Mouse (Mus musculus) stomach, embryonic 15.5 days (tissue): ENCODE results near the gene Plxdc1. TPM values are rescaled to one million over a fixed set of nuclear protein-coding genes. Genes with fewer than 3 reads are reported as not detected.

ENCODE experiments used
- ATAC-seq: fragments of 200-750 bp; cut with Nextera tagmentation; 2 replicates; pipeline ENCODE4 v1.8.0; 2017; ENCODE audit warnings: low read depth, moderate number of reproducible peaks, moderate TSS enrichment; ENCODE audit not compliant: insufficient read depth, low FRiP score
- H3K27ac ChIP-seq: fragments of 300-500 bp; sonication (generic); 2 replicates; pipeline ENCODE4 v1.5.1; 2015; ENCODE audit warnings: mild to moderate bottlenecking, inconsistent platforms
- H3K27me3 ChIP-seq: fragments of 300-500 bp; sonication (generic); replicated peaks from 2 replicates; pipeline ENCODE4 v1.6.1; 2015; ENCODE audit warnings: inconsistent platforms
- H3K36me3 ChIP-seq: fragments of 300-500 bp; sonication (generic); 2 replicates; pipeline ENCODE4 v1.6.1; 2015; ENCODE audit warnings: inconsistent platforms
- H3K4me1 ChIP-seq: fragments of 300-500 bp; sonication (generic); 2 replicates; pipeline ENCODE4 v1.6.1; 2015; ENCODE audit warnings: inconsistent platforms
- H3K4me2 ChIP-seq: fragments of 300-500 bp; sonication (generic); 2 replicates; pipeline ENCODE4 v1.6.1; 2015; ENCODE audit warnings: mild to moderate bottlenecking, inconsistent platforms
- H3K4me3 ChIP-seq: fragments of 300-500 bp; sonication (generic); replicated peaks from 2 replicates; pipeline ENCODE4 v1.5.1; 2015; ENCODE audit warnings: inconsistent platforms
- H3K9ac ChIP-seq: fragments of 300-500 bp; sonication (generic); 2 replicates; pipeline ENCODE4 v1.6.1; 2015; ENCODE audit warnings: inconsistent platforms
- H3K9me3 ChIP-seq: fragments of 300-500 bp; sonication (generic); 2 replicates; pipeline ENCODE4 v1.6.1; 2016; ENCODE audit warnings: inconsistent platforms
- WGBS: fragments of 180-500 bp; shearing (Covaris S2); methylation state at CpG from one replicate; pipeline ENCODE4 v1.1.7; 2015; 5-methylcytosine and 5-hydroxymethylcytosine counted together
- polyA plus RNA-seq: library from polyadenylated mRNA; unstranded; fragments of >200 nt; fragmentation: Nextera tagmentation; extraction: Ambion mirVana; gene quantifications from 2 replicates; pipeline ENCODE4 v1.2.1, GENCODE M21; 2015

Gene Plxdc1
- polyA plus RNA-seq, 1 experiment from 2014 or later, result 1.0 TPM

DNA sequence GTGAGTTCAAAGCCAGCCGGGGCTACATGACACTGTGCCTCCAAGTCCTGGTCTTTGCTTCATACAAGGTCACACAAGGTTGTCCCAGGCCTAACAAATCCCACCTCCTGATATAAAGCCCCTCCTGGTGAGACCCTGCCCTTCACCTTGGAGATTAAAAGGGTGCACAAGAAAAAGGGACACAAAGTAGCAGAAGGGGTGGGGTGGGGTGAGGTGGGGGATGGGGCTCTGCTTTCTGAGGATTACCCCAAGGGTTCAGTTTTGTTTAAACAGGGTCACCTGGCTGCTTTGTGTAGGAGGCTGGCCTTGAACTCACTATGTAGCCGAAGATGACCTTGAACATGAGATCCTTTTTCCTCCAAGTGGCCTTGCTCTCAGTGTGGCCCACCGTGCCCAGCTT lies 2.7 kb downstream of the Plxdc1 start:
- no peak overlapping the region for H3K9ac ChIP-seq
- no peak overlapping the region for H3K4me3 ChIP-seq
- H3K36me3 ChIP-seq, result no peaks in the 10 kb centered on the region
- peaks cover 11% of the 10 kb centered on the region; the same call in 1 of the 2 replicates for H3K4me1 ChIP-seq
- no peak overlapping the region for H3K4me2 ChIP-seq
- 85% methylated on average over 3 of the region's 3 CpGs for WGBS
- ATAC-seq, result no peak
- no peak overlapping the region for H3K27ac ChIP-seq
- H3K27me3 ChIP-seq, result peaks cover 17% of the 10 kb centered on the region
- no peaks in the 10 kb centered on the region for H3K9me3 ChIP-seq

DNA sequence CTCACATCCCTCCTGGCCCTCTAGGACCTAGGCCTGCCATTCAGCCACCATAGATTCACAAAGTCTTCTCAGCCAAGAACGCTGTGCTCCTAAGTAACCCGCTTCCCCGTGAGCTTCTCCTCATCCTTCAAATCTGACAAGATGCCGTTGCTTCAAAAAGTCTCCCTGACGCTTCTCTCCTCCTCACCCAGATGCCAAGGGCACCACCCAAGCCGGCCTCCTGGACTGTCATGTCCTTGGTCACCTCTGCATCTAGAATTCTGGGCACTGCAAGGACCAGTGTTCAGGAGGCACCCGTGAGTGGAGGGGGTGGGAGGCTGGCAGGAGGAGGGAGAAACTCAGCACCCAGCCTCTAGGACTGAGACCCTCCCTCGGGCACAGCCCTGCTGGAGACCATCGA lies 3.5 kb downstream of the Plxdc1 start:
- WGBS, result 77% methylated on average over 9 of the region's 9 CpGs

GRCm38 (mm10) chr11:97980531-97980966 lies 5.7 kb downstream of the Plxdc1 start:
- Histone ChIP-seq H3K27me3 (peaks cover 8% of the 10 kb centered on the region), H3K36me3 (no peaks in the 10 kb centered on the region), H3K27ac (no peak overlapping the region), H3K9ac (no peak overlapping the region), H3K4me1 (peaks cover under 1% of the 10 kb centered on the region; the same call in 1 of the 2 replicates), H3K4me3 (no peak overlapping the region), H3K4me2 (no peak overlapping the region), H3K9me3 (no peaks in the 10 kb centered on the region)
- ATAC-seq, result no peak; the same call in 1 of the 2 replicates
- whole genome bisulfite sequencing, result 56% methylated on average over 9 of the region's 9 CpGs

More for the DNA sequence above, 3.5 kb downstream of the Plxdc1 start:
- Histone ChIP-seq H3K9ac (no peak overlapping the region), H3K9me3 (no peaks in the 10 kb centered on the region), H3K27ac (no peak overlapping the region), H3K4me2 (no peak overlapping the region), H3K4me1 (peaks cover 11% of the 10 kb centered on the region; the same call in 1 of the 2 replicates), H3K36me3 (no peaks in the 10 kb centered on the region), H3K27me3 (peaks cover 17% of the 10 kb centered on the region), H3K4me3 (no peak overlapping the region)
- no peak for ATAC-seq

DNA sequence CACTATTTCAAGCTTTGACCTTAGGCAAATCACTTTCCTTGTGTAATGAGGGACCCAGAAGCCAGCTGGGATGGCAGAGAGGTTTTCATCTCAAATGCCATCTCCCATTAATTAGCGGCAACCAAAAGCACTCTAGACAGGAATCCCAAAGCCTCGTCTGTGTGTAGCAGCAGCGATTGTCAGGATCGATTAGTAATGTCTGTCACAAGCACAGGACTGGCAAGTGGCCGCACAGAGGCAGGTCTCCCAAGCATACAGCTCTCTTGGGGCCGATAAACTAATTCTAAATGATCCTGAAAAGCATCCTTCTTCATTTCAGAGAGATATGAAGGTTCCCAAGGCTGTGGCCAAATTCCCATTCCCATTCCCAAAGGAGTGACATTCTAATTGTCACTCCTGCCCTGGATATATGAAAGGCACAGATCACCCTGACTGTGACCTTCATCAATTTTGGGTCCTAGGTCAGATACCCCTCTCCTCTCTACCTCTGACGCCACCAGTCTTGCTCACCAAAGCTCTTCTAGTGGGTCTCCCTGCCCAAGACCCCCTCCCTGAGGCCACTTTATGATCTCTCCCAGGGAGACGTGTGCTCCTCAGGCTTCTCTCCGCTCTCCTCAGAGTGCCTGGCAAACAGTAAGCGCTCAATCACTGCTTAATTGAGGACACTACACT lies 6.3 kb downstream of the Plxdc1 start:
- Histone ChIP-seq H3K36me3 (no peaks in the 10 kb centered on the region), H3K4me1 (no peaks in the 10 kb centered on the region), H3K9ac (no peak overlapping the region), H3K9me3 (no peaks in the 10 kb centered on the region), H3K4me3 (no peak overlapping the region), H3K27ac (no peak overlapping the region), H3K27me3 (peaks cover 2% of the 10 kb centered on the region; the same call in 1 of the 2 replicates), H3K4me2 (no peak overlapping the region)
- WGBS, result 66% methylated on average over 10 of the region's 10 CpGs
- no peak for ATAC-seq

DNA sequence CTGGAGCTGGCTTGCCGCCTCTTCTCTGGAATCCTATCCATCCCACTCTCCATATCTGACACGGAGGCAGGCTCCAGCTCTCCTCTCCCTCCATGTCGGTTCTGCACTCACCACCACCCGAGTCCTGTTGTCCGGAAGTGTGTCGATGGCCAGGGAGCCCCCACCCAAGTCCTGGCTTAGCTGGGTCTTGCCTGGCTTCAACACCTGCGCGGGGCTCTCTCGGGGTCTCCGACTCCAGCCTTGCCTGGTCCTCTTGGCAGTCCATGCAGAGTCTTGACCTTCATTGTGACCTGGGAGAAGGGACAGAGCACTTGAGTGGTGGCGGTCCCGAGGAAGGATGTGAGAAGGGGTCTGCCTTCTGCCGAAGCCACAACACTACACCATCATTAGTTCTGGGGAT lies 7.9 kb downstream of the Plxdc1 start:
- 83% methylated on average over 13 of the region's 13 CpGs for WGBS
- no peaks in the 10 kb centered on the region for H3K4me1 ChIP-seq
- no peaks in the 10 kb centered on the region for H3K9me3 ChIP-seq
- no peak overlapping the region for H3K4me2 ChIP-seq
- no peak overlapping the region for H3K4me3 ChIP-seq
- no peak for ATAC-seq
- H3K36me3 ChIP-seq, result no peaks in the 10 kb centered on the region
- no peak overlapping the region for H3K9ac ChIP-seq
- no peak overlapping the region for H3K27ac ChIP-seq
- no peaks in the 10 kb centered on the region for H3K27me3 ChIP-seq

DNA sequence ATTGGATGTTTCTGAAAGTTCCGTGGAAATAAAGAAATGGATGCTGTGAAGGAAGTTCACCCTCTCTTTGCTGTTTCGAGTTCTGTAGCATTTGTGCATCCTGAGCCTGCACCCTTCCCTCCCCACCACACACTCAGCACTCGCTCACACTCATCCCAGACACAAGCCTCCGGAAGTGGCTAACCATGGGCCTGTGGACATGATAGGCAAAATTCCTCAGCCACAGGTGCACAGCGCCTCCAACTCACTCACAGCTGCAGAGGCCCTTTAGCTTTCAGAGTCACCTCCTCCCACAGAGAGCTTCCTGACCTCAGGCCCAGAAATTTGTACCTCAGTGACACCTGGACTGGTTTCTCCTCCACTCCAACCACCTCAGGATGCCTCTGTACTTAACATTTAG lies 8.4 kb downstream of the Plxdc1 start:
- WGBS, result 74% methylated on average over 5 of the region's 5 CpGs
- no peak overlapping the region for H3K9ac ChIP-seq
- no peak for ATAC-seq

DNA sequence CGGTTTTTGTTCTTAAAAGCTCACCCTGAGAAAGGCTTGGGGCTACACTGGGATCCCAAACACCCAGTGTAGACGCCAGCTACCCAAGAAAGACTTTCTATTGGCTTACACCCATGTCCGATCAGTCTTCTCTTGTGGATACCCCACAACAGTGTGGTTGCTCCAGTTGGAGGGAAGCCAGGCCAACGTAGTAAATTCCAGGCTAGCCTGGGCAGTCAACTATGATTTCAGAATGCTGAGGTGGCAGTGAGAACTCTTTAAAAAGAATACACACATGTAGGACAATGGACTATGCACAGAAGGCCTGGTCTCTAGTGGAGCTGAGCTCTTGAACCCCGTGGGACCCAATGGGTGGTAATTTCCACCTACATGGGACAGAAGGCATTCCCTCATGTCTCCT lies 11.5 kb downstream of the Plxdc1 start:
- Histone ChIP-seq H3K27me3 (no peaks in the 10 kb centered on the region), H3K9me3 (no peaks in the 10 kb centered on the region), H3K9ac (no peak overlapping the region), H3K4me1 (peaks cover 6% of the 10 kb centered on the region; the same call in 1 of the 2 replicates), H3K36me3 (no peaks in the 10 kb centered on the region), H3K27ac (no peak overlapping the region), H3K4me3 (no peak overlapping the region), H3K4me2 (no peak overlapping the region)
- ATAC-seq, result no peak
- 82% methylated on average over 5 of the region's 5 CpGs for WGBS

More for the DNA sequence above, 8.4 kb downstream of the Plxdc1 start:
- no peak overlapping the region for H3K4me2 ChIP-seq
- no peak overlapping the region for H3K27ac ChIP-seq
- no peaks in the 10 kb centered on the region for H3K36me3 ChIP-seq
- H3K9me3 ChIP-seq, result no peaks in the 10 kb centered on the region
- no peaks in the 10 kb centered on the region for H3K4me1 ChIP-seq
- H3K27me3 ChIP-seq, result no peaks in the 10 kb centered on the region
- H3K4me3 ChIP-seq, result no peak overlapping the region

- H3K9ac ChIP-seq, result no peak overlapping the region
- WGBS, result 88% methylated on average over 5 of the region's 5 CpGs
These were observed 12.1 kb downstream of the Plxdc1 start for GRCm38 (mm10) chr11:97974141-97974540.

GRCm38 (mm10) chr11:97972434-97972833 lies 13.8 kb downstream of the Plxdc1 start:
- WGBS, result 70% methylated on average over 2 of the region's 2 CpGs
- Histone ChIP-seq H3K36me3 (no peaks in the 10 kb centered on the region), H3K27me3 (no peaks in the 10 kb centered on the region), H3K4me3 (no peak overlapping the region), H3K27ac (no peak overlapping the region), H3K4me1 (peaks cover 6% of the 10 kb centered on the region; the same call in 1 of the 2 replicates), H3K4me2 (no peak overlapping the region), H3K9me3 (no peaks in the 10 kb centered on the region), H3K9ac (no peak overlapping the region)
- ATAC-seq, result no peak

More at GRCm38 (mm10) chr11:97974141-97974540, 12.1 kb downstream of the Plxdc1 start:
- H3K9me3 ChIP-seq, result no peaks in the 10 kb centered on the region
- no peak for ATAC-seq
- H3K4me3 ChIP-seq, result no peak overlapping the region
- H3K4me1 ChIP-seq, result peaks cover 6% of the 10 kb centered on the region; the same call in 1 of the 2 replicates
- no peak overlapping the region for H3K27ac ChIP-seq
- no peaks in the 10 kb centered on the region for H3K27me3 ChIP-seq
- H3K36me3 ChIP-seq, result no peaks in the 10 kb centered on the region
- H3K4me2 ChIP-seq, result no peak overlapping the region

DNA sequence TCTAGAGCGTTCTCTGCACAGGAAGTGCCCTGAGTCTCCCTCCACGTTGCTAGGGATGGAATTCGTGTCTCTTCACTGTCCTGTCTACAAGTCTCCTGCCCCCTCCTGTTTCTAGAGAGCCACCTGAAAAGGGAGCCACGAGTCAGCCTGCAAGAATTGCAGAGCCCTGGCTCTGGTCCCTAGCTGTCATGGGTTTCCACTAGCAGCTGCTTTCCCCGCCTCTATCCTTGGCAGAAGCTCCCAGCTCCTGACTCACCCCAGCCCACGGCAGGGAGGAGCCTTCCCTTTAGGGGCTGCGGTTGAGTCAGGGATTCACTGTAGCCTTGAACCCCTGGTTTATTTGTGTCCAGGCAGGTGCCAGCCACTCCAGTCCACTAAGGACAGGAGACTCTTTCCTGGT lies 15.0 kb downstream of the Plxdc1 start:
- Histone ChIP-seq H3K9ac (no peak overlapping the region), H3K4me2 (no peak overlapping the region), H3K4me1 (peaks cover 6% of the 10 kb centered on the region; the same call in 1 of the 2 replicates), H3K9me3 (no peaks in the 10 kb centered on the region), H3K27ac (no peak overlapping the region), H3K27me3 (no peaks in the 10 kb centered on the region), H3K36me3 (no peaks in the 10 kb centered on the region), H3K4me3 (no peak overlapping the region)
- WGBS, result 23% methylated on average over 7 of the region's 7 CpGs
- ATAC-seq, result peak; percentile 47; the same call in 1 of the 2 replicates

DNA sequence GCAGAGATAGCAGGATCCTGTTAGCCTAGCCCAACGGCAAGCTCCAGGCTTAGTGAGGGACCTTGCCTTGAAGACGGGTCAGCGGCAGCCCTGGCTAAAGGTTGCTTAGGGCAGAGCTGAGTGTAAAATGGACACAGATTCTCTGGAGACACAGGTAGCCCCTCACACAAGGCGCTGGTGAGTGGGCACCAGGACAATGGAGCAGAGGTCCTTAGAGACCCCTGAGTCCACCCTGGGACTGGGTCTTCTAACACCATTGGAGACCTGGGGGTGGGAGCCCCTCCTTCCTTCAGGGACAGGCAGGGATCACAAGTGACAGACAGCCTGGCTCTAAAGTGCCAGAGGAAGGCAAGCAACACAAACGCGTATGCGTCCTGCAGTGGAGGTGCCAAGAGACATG lies 15.5 kb downstream of the Plxdc1 start:
- no peaks in the 10 kb centered on the region for H3K27me3 ChIP-seq
- no peak overlapping the region for H3K4me3 ChIP-seq
- H3K9me3 ChIP-seq, result no peaks in the 10 kb centered on the region
- H3K27ac ChIP-seq, result no peak overlapping the region
- no peak overlapping the region for H3K4me2 ChIP-seq
- no peak overlapping the region for H3K9ac ChIP-seq
- ATAC-seq, result no peak
- 86% methylated on average over 7 of the region's 7 CpGs for WGBS
- H3K4me1 ChIP-seq, result peaks cover 6% of the 10 kb centered on the region; the same call in 1 of the 2 replicates
- no peaks in the 10 kb centered on the region for H3K36me3 ChIP-seq

- Histone ChIP-seq H3K27me3 (no peaks in the 10 kb centered on the region), H3K9ac (no peak overlapping the region), H3K36me3 (no peaks in the 10 kb centered on the region), H3K4me3 (no peak overlapping the region), H3K9me3 (no peaks in the 10 kb centered on the region), H3K4me2 (no peak overlapping the region), H3K4me1 (peaks cover 6% of the 10 kb centered on the region; the same call in 1 of the 2 replicates), H3K27ac (no peak overlapping the region)
- ATAC-seq, result no peak
- 71% methylated on average over 5 of the region's 5 CpGs for WGBS
These were observed 17.9 kb downstream of the Plxdc1 start for GRCm38 (mm10) chr11:97968385-97968784.
